Mouse (Mus musculus): ENCODE measurements at regions not wholly inside any gene's neighbourhood (a gene's known extent, or its start where the extent isn't known, plus 50 kb on each side); places are given as distances from the start of the nearest gene placed in this dataset.

DNA sequence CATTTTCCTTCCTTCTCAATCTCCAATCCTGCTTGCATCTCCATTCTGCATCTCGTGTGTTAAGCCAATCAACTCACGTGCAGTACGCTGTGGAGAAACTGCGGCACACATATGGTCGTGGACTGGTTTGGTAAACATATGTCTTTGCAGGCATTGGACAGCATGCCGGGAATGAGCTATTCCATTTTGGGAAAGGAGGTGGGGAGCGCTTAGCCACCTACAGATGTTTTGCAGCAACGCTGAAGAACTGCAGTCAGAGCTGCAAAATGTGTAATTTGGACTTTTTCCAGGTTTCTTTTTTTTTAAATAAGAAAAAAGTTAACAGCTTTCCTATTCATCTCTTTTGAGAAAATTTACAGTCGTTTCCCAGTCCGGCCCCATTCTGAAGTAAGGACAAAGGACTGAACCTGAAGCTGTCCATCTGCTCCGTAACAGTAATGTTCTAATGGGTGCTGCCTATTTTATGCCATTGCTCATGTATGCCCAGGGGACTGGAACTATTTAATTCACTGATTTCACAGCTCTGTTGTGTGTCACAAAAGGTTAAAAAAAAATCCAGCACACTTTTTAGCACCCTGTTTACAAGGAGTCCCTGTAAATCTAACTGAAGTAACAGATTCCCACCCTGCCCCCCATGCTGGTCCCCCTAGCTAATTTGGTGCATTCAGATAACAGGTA, 234.2 kb upstream of the Tmem161b start:
- Histone ChIP-seq H3K27me3 (ENCODE audit: control insufficient read depth, insufficient read depth, low read length) (no peaks in the 10 kb centered on the region), H3K4me3 (ENCODE audit: insufficient read depth in 1 of 2, low read depth in 2 of 2, low read length in 2 of 2) (no peak overlapping the region), H3K9ac (replicated peaks) (no peak overlapping the region), H3K4me1 (replicated peaks; ENCODE audit: control insufficient read depth in 2 of 2, insufficient read depth in 2 of 2, low read length in 1 of 2) (no peaks in the 10 kb centered on the region), H3K9me3 (ENCODE audit: control insufficient read depth, low read length) (no peaks in the 10 kb centered on the region), H3K27ac (no peak overlapping the region), H3K4me2 (ENCODE audit: low read depth) (no peak overlapping the region), H3K36me3 (replicated peaks; ENCODE audit: control insufficient read depth, insufficient read depth, low read depth) (no peaks in the 10 kb centered on the region)
- 64% methylated on average over 11 of the region's 11 CpGs for WGBS (ENCODE audit: insufficient replicate concordance)
- ATAC-seq (ENCODE audit: insufficient read depth) = no peak
- no peak for DNase-seq (ENCODE audit: low read depth in 3 of 3, low spot score in 3 of 3)
- no peak for TF ChIP-seq CTCF (IDR thresholded peaks at IDR 0.05; ENCODE audit: low read depth)
- TF ChIP-seq EP300 (IDR thresholded peaks at IDR 0.05; ENCODE audit: low read depth) = no peak

DNA sequence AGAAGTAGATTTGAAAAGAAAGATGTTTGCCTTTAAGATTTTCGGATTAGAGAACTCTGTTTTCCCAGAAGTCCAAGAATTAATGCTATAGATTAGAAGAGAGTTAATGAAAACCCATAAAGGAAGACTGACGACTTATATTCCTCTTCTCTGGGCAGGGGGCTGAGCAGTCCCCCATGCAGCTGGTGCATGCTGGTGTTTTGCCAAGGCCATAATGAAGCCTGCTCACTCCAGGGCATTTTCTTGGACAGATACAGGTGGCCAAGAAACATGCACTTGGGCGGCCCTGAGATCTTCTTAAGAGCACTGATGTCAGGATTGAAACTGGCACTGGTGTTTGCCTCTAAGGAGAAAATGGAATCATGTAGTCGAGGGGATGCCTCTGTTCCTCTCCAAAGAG, 233.6 kb upstream of the Tmem161b start:
- no peak overlapping the region for H3K9ac ChIP-seq (replicated peaks)
- TF ChIP-seq CTCF (IDR thresholded peaks at IDR 0.05; ENCODE audit: low read depth) = no peak
- TF ChIP-seq EP300 (IDR thresholded peaks at IDR 0.05; ENCODE audit: low read depth) = no peak
- H3K4me3 ChIP-seq (ENCODE audit: insufficient read depth in 1 of 2, low read depth in 2 of 2, low read length in 2 of 2) = no peak overlapping the region
- no peaks in the 10 kb centered on the region for H3K27me3 ChIP-seq (ENCODE audit: control insufficient read depth, insufficient read depth, low read length)
- H3K4me1 ChIP-seq (replicated peaks; ENCODE audit: control insufficient read depth in 2 of 2, insufficient read depth in 2 of 2, low read length in 1 of 2) = no peaks in the 10 kb centered on the region
- H3K9me3 ChIP-seq (ENCODE audit: control insufficient read depth, low read length) = no peaks in the 10 kb centered on the region
- ATAC-seq (ENCODE audit: insufficient read depth) = no peak
- DNase-seq (ENCODE audit: low read depth in 3 of 3, low spot score in 3 of 3) = no peak
- WGBS (ENCODE audit: insufficient replicate concordance) = 30% methylated on average over 4 of the region's 4 CpGs
- H3K4me2 ChIP-seq (ENCODE audit: low read depth) = no peak overlapping the region
- no peak overlapping the region for H3K27ac ChIP-seq
- no peaks in the 10 kb centered on the region for H3K36me3 ChIP-seq (replicated peaks; ENCODE audit: control insufficient read depth, insufficient read depth, low read depth)

DNA sequence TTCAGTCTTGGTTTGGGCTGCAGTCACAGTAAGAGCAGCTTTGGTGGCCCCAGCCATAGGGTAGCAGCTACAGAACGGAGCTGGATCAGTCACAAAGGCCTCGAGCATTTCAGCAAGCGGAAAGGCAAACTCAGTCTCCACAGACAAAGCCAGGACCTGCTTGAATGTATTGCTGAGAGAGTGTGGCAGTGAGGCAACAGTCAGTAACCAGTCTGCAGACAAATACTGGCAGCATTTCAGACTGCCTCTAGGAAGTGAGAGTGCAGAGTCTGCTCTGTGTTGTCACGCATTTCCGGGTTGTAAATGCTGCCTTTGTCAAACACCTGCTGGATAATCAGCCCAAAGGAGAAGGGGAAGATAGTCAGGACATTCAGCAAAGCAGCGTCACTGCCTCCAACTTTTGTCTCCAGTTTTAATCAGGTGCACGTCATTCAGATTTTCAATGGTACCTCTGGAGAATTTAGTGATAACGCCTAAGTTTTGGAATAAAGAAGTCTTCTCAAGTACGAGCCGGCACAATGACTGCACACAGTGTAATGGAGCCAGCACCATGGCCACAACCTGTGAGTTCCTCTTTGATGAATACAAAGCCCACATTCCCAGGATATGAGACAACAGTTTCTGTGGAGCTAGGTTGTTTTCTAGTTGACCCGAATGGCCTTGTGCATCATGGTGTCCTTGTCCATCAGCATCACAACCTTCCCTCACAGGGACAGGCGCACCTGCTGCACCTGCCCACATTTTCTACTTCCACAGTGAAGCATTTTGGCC, 224.3 kb upstream of the Tmem161b start:
- ATAC-seq (ENCODE audit: insufficient read depth) (no peak), DNase-seq (ENCODE audit: low read depth in 3 of 3, low spot score in 3 of 3) (no peak)
- 45% methylated on average over 12 of the region's 12 CpGs for WGBS (ENCODE audit: insufficient replicate concordance)
- Histone ChIP-seq H3K27me3 (ENCODE audit: control insufficient read depth, insufficient read depth, low read length) (no peaks in the 10 kb centered on the region), H3K4me2 (ENCODE audit: low read depth) (no peak overlapping the region), H3K9ac (replicated peaks) (no peak overlapping the region), H3K4me3 (ENCODE audit: insufficient read depth in 1 of 2, low read depth in 2 of 2, low read length in 2 of 2) (no peak overlapping the region), H3K36me3 (replicated peaks; ENCODE audit: control insufficient read depth, insufficient read depth, low read depth) (no peaks in the 10 kb centered on the region), H3K4me1 (replicated peaks; ENCODE audit: control insufficient read depth in 2 of 2, insufficient read depth in 2 of 2, low read length in 1 of 2) (no peaks in the 10 kb centered on the region), H3K9me3 (ENCODE audit: control insufficient read depth, low read length) (no peaks in the 10 kb centered on the region), H3K27ac (no peak overlapping the region)
- TF ChIP-seq CTCF (IDR thresholded peaks at IDR 0.05; ENCODE audit: low read depth) (no peak), EP300 (IDR thresholded peaks at IDR 0.05; ENCODE audit: low read depth) (no peak)

DNA sequence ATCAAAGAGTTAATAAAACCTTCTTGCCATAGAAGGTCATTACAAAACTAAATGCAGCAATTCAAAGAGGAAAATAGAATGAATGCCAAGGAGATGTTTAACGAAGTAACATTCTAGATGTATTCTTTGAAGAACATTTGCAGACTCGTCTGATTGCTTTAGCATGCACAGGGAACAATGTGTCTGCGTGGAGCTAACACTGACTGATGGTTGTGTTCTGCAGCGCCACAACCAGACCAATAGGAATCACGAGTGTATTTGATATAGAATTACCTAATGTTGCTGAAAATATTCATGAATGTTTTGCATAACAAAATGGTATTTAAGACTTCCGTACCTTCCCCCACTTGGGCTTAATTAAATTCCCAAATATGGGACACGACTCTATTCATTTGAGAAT, 200.3 kb upstream of the Tmem161b start:
- ATAC-seq (ENCODE audit: insufficient read depth) (no peak), DNase-seq (ENCODE audit: low read depth in 3 of 3, low spot score in 3 of 3) (no peak)
- H3K36me3 ChIP-seq (replicated peaks; ENCODE audit: control insufficient read depth, insufficient read depth, low read depth) = no peaks in the 10 kb centered on the region

DNA sequence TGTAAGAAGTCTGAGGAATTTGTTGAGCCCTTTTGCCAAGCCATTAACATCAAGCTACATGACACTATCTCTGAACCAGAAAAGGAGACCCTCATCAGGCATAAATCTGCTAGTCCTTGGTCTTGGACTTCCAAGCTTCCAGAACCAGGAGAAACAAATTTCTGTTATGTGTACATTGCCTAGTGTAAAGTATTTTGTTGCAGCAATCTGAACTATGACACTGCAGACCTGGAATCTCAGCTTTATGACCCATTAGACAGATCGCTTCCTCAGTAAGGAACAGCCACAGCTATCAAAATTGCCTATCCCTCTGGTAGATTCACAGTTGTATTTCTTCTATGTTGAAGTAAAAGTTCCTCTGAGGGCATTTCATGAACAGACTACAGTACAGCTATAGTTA, 199.1 kb upstream of the Tmem161b start:
- ATAC-seq (ENCODE audit: insufficient read depth) = no peak
- Histone ChIP-seq H3K36me3 (replicated peaks; ENCODE audit: control insufficient read depth, insufficient read depth, low read depth) (no peaks in the 10 kb centered on the region), H3K4me3 (ENCODE audit: insufficient read depth in 1 of 2, low read depth in 2 of 2, low read length in 2 of 2) (no peak overlapping the region), H3K9ac (replicated peaks) (no peak overlapping the region), H3K9me3 (ENCODE audit: control insufficient read depth, low read length) (no peaks in the 10 kb centered on the region), H3K27me3 (ENCODE audit: control insufficient read depth, insufficient read depth, low read length) (no peaks in the 10 kb centered on the region), H3K27ac (no peak overlapping the region), H3K4me2 (ENCODE audit: low read depth) (no peak overlapping the region), H3K4me1 (replicated peaks; ENCODE audit: control insufficient read depth in 2 of 2, insufficient read depth in 2 of 2, low read length in 1 of 2) (no peaks in the 10 kb centered on the region)
- DNase-seq (ENCODE audit: low read depth in 3 of 3, low spot score in 3 of 3) = no peak
- 68% methylated on average over 1 of the region's 1 CpGs for WGBS (ENCODE audit: insufficient replicate concordance)
- TF ChIP-seq EP300 (IDR thresholded peaks at IDR 0.05; ENCODE audit: low read depth) = no peak
- no peak for TF ChIP-seq CTCF (IDR thresholded peaks at IDR 0.05; ENCODE audit: low read depth)

More for the DNA sequence above, 200.3 kb upstream of the Tmem161b start:
- H3K27ac ChIP-seq = no peak overlapping the region
- no peaks in the 10 kb centered on the region for H3K9me3 ChIP-seq (ENCODE audit: control insufficient read depth, low read length)
- TF ChIP-seq EP300 (IDR thresholded peaks at IDR 0.05; ENCODE audit: low read depth) (no peak), CTCF (IDR thresholded peaks at IDR 0.05; ENCODE audit: low read depth) (no peak)
- no peak overlapping the region for H3K9ac ChIP-seq (replicated peaks)
- 59% methylated on average over 7 of the region's 7 CpGs for WGBS (ENCODE audit: insufficient replicate concordance)
- no peaks in the 10 kb centered on the region for H3K4me1 ChIP-seq (replicated peaks; ENCODE audit: control insufficient read depth in 2 of 2, insufficient read depth in 2 of 2, low read length in 1 of 2)
- H3K27me3 ChIP-seq (ENCODE audit: control insufficient read depth, insufficient read depth, low read length) = no peaks in the 10 kb centered on the region
- no peak overlapping the region for H3K4me3 ChIP-seq (ENCODE audit: insufficient read depth in 1 of 2, low read depth in 2 of 2, low read length in 2 of 2)
- no peak overlapping the region for H3K4me2 ChIP-seq (ENCODE audit: low read depth)

Data from liver, embryonic 14.5 days (tissue).